Mouse (Mus musculus) splenic B cell, adult 2 months (primary cell): ENCODE measurements around the gene Syt1.

Experiments used
- DNase-seq: peaks from one replicate; pipeline ENCODE4 v3.0.0-alpha.2; 2011; ENCODE audit warnings: low read depth, low spot score
- H3K27me3 ChIP-seq: 2 replicates; pipeline ENCODE4 v1.6.1; 2012; ENCODE audit warnings: mild to moderate bottlenecking, low read length, moderate library complexity, mixed read lengths; ENCODE audit not compliant: control insufficient read depth, poor library complexity, insufficient read depth, severe bottlenecking
- H3K36me3 ChIP-seq: 2 replicates; pipeline ENCODE4 v1.6.1; 2012; ENCODE audit warnings: mild to moderate bottlenecking, low read length, moderate library complexity, mixed read lengths; ENCODE audit not compliant: control insufficient read depth, poor library complexity, insufficient read depth, severe bottlenecking

The Syt1 gene

GRCm38 (mm10) chr10:108448421-108448820, 562.4 kb downstream of the Syt1 start:
- no peaks in the 10 kb centered on the region for H3K36me3 ChIP-seq
- no peak for DNase-seq
- H3K27me3 ChIP-seq, result no peaks in the 10 kb centered on the region
